Mouse (Mus musculus) layer of hippocampus, postnatal 25 days (tissue): ENCODE measurements at regions not wholly inside any gene's neighbourhood (a gene's known extent, or its start where the extent isn't known, plus 50 kb on each side); places are given as distances from the start of the nearest gene placed in this dataset.

ENCODE experiments used
- DNase-seq, 2 experiments: peaks; one replicate each; pipeline ENCODE4 v3.0.0; 2022; ENCODE audit warnings: mixed read lengths in 2 of 2, low spot score in 1 of 2; ENCODE audit errors: extremely low spot score in 1 of 2

- DNase-seq = no peak
Measured at GRCm38 (mm10) chr2:178704510-178704909, 274.2 kb downstream of the Cdh26 start.

- DNase-seq = no peak
Measured at GRCm38 (mm10) chr2:178708649-178709048, 278.3 kb downstream of the Cdh26 start.

GRCm38 (mm10) chr2:178709192-178709881, 279.0 kb downstream of the Cdh26 start:
- DNase-seq = no peak

GRCm38 (mm10) chr2:178710001-178710400, 279.7 kb downstream of the Cdh26 start:
- no peak for DNase-seq

- no peak for DNase-seq
Measured at GRCm38 (mm10) chr2:178711587-178712080, 281.3 kb downstream of the Cdh26 start.

- no peak for DNase-seq
Measured at GRCm38 (mm10) chr2:178712391-178712892, 282.1 kb downstream of the Cdh26 start.

- DNase-seq = no peak
Measured at GRCm38 (mm10) chr2:178715500-178716245, 285.3 kb downstream of the Cdh26 start.

- DNase-seq = no peak
Measured at GRCm38 (mm10) chr2:178718048-178718447, 287.7 kb downstream of the Cdh26 start.

GRCm38 (mm10) chr2:178723455-178723854, 293.1 kb downstream of the Cdh26 start:
- no peak for DNase-seq

- no peak for DNase-seq
Measured at GRCm38 (mm10) chr2:178724228-178724627, 293.9 kb downstream of the Cdh26 start.

- no peak for DNase-seq
Measured at GRCm38 (mm10) chr2:178727930-178728793, 297.8 kb downstream of the Cdh26 start.

GRCm38 (mm10) chr2:178728794-178729120, 298.4 kb downstream of the Cdh26 start:
- no peak for DNase-seq

GRCm38 (mm10) chr2:178735099-178735498, 304.8 kb downstream of the Cdh26 start:
- no peak for DNase-seq

GRCm38 (mm10) chr2:178744617-178745016, 314.3 kb downstream of the Cdh26 start:
- no peak for DNase-seq

- DNase-seq = no peak
Measured at GRCm38 (mm10) chr2:178745296-178746015, 315.1 kb downstream of the Cdh26 start.

GRCm38 (mm10) chr2:178751247-178751646, 320.9 kb downstream of the Cdh26 start:
- DNase-seq = no peak

GRCm38 (mm10) chr2:178758366-178758765, 328.0 kb downstream of the Cdh26 start:
- peak; percentile 74 to 88 for DNase-seq

GRCm38 (mm10) chr2:178768526-178768925, 338.2 kb downstream of the Cdh26 start:
- DNase-seq = no peak

- no peak for DNase-seq
Measured at GRCm38 (mm10) chr2:178769001-178769400, 338.7 kb downstream of the Cdh26 start.

GRCm38 (mm10) chr2:178771435-178771834, 341.1 kb downstream of the Cdh26 start:
- DNase-seq = no peak
